Mouse (Mus musculus) stomach, embryonic 16.5 days (tissue): ENCODE measurements around the gene Ubald2. TPM values are rescaled to one million over a fixed set of nuclear protein-coding genes. Genes with fewer than 3 reads are reported as not detected.
"Not testable (repeated sequence)": the region's sequence is repeated elsewhere in the genome, so short reads cannot be mapped to it uniquely, and the experiment has no call there.

Source experiments
- ATAC-seq: fragments of 200-750 bp; cut with Nextera tagmentation; 2 replicates; pipeline ENCODE4 v1.8.0; 2017; ENCODE audit warnings: moderate number of reproducible peaks, moderate TSS enrichment; ENCODE audit not compliant: insufficient read depth, low FRiP score
- H3K27ac ChIP-seq: fragments of 300-500 bp; sonication (generic); 2 replicates; pipeline ENCODE4 v1.5.1; 2014; ENCODE audit warnings: low read length
- H3K27me3 ChIP-seq: fragments of 300-500 bp; sonication (generic); 2 replicates; pipeline ENCODE4 v1.6.1; 2014; ENCODE audit warnings: low read length, control low read depth, mixed read lengths; ENCODE audit not compliant: control insufficient read depth, insufficient read depth
- H3K36me3 ChIP-seq: fragments of 300-500 bp; sonication (generic); 2 replicates; pipeline ENCODE4 v1.6.1; 2014; ENCODE audit warnings: low read length; ENCODE audit not compliant: control insufficient read depth, insufficient read depth
- H3K4me1 ChIP-seq: fragments of 300-500 bp; sonication (generic); 2 replicates; pipeline ENCODE4 v1.6.1; 2014; ENCODE audit warnings: low read length, control low read depth, mixed read lengths; ENCODE audit not compliant: control insufficient read depth, insufficient read depth
- H3K4me2 ChIP-seq: fragments of 300-500 bp; sonication (generic); 2 replicates; pipeline ENCODE4 v1.6.1; 2014; ENCODE audit warnings: low read depth, low read length, mixed read lengths
- H3K4me3 ChIP-seq: fragments of 300-500 bp; sonication (generic); replicated peaks from 2 replicates; pipeline ENCODE4 v1.5.1; 2014; ENCODE audit warnings: mild to moderate bottlenecking, low read length
- H3K9ac ChIP-seq: fragments of 300-500 bp; sonication (generic); 2 replicates; pipeline ENCODE4 v1.6.1; 2014; ENCODE audit warnings: low read length
- H3K9me3 ChIP-seq: fragments of 300-500 bp; sonication (generic); replicated peaks from 2 replicates; pipeline ENCODE4 v1.6.1; 2016; ENCODE audit warnings: low read length, control low read depth; ENCODE audit not compliant: control insufficient read depth
- WGBS: fragments of 180-500 bp; shearing (Covaris S2); extraction: QIAGEN DNeasy Blood & Tissue Kit; methylation state at CpG from one replicate; pipeline ENCODE4 v1.1.7; 2014; 5-methylcytosine and 5-hydroxymethylcytosine counted together
- polyA plus RNA-seq: library from polyadenylated mRNA; unstranded; fragments of >200 nt; fragmentation: Nextera tagmentation; extraction: Ambion mirVana; gene quantifications from 2 replicates; pipeline ENCODE4 v1.2.1, GENCODE M21; 2015

Gene Ubald2
- polyA plus RNA-seq, 1 experiment from 2014 or later = 34.8 TPM

- Histone ChIP-seq H3K4me2 (no peak overlapping the region), H3K9me3 (no peaks in the 10 kb centered on the region), H3K4me1 (peaks cover 11% of the 10 kb centered on the region), H3K9ac (no peak overlapping the region), H3K4me3 (no peak overlapping the region), H3K27me3 (no peaks in the 10 kb centered on the region), H3K27ac (no peak overlapping the region), H3K36me3 (no peaks in the 10 kb centered on the region)
- ATAC-seq = no peak
- WGBS = 71% methylated on average over 6 of the region's 6 CpGs
Observed at GRCm38 (mm10) chr11:116423214-116423613, 10.7 kb upstream of the Ubald2 start.

GRCm38 (mm10) chr11:116423782-116424620 is 9.9 kb upstream of the Ubald2 start:
- peaks cover 6% of the 10 kb centered on the region for H3K4me1 ChIP-seq
- no peak overlapping the region for H3K4me2 ChIP-seq
- WGBS = 70% methylated on average over 10 of the region's 10 CpGs
- H3K36me3 ChIP-seq = no peaks in the 10 kb centered on the region
- no peak for ATAC-seq
- H3K9me3 ChIP-seq = no peaks in the 10 kb centered on the region
- no peak overlapping the region for H3K9ac ChIP-seq
- H3K4me3 ChIP-seq = no peak overlapping the region
- no peaks in the 10 kb centered on the region for H3K27me3 ChIP-seq
- H3K27ac ChIP-seq = peak overlapping the region; percentile 46; the same call in 1 of the 2 replicates

GRCm38 (mm10) chr11:116424621-116425407 is 9.1 kb upstream of the Ubald2 start:
- no peaks in the 10 kb centered on the region for H3K9me3 ChIP-seq
- H3K27me3 ChIP-seq = no peaks in the 10 kb centered on the region
- no peak overlapping the region for H3K4me3 ChIP-seq
- H3K9ac ChIP-seq = no peak overlapping the region
- H3K27ac ChIP-seq = no peak overlapping the region
- H3K4me2 ChIP-seq = no peak overlapping the region
- H3K36me3 ChIP-seq = no peaks in the 10 kb centered on the region
- 49% methylated on average over 8 of the region's 8 CpGs for WGBS
- ATAC-seq = no peak
- peaks cover 11% of the 10 kb centered on the region for H3K4me1 ChIP-seq

- not testable (repeated sequence) for H3K9ac ChIP-seq, H3K27me3 ChIP-seq, H3K27ac ChIP-seq, H3K4me2 ChIP-seq, H3K9me3 ChIP-seq, H3K36me3 ChIP-seq, H3K4me3 ChIP-seq, ATAC-seq
- 77% methylated on average over 11 of the region's 11 CpGs for WGBS
- H3K4me1 ChIP-seq = peaks cover 24% of the 10 kb centered on the region
Observed at GRCm38 (mm10) chr11:116426328-116426727, 7.6 kb upstream of the Ubald2 start.

GRCm38 (mm10) chr11:116426852-116427575 is 6.9 kb upstream of the Ubald2 start:
- no peak for ATAC-seq
- H3K9me3 ChIP-seq = no peaks in the 10 kb centered on the region
- no peaks in the 10 kb centered on the region for H3K27me3 ChIP-seq
- no peak overlapping the region for H3K9ac ChIP-seq
- H3K4me3 ChIP-seq = no peak overlapping the region
- no peaks in the 10 kb centered on the region for H3K36me3 ChIP-seq
- WGBS = 68% methylated on average over 6 of the region's 6 CpGs
- H3K4me2 ChIP-seq = no peak overlapping the region
- H3K27ac ChIP-seq = no peak overlapping the region
- H3K4me1 ChIP-seq = peaks cover 28% of the 10 kb centered on the region

- H3K4me1 ChIP-seq = peaks cover 30% of the 10 kb centered on the region
- peak overlapping the region; percentile 40 for H3K4me2 ChIP-seq
- H3K27me3 ChIP-seq = no peaks in the 10 kb centered on the region
- H3K9me3 ChIP-seq = no peaks in the 10 kb centered on the region
- 31% methylated on average over 13 of the region's 13 CpGs for WGBS
- no peaks in the 10 kb centered on the region for H3K36me3 ChIP-seq
- H3K27ac ChIP-seq = peak overlapping the region; percentile 96
- H3K4me3 ChIP-seq = no peak overlapping the region
- peak; percentile 59 for ATAC-seq
- H3K9ac ChIP-seq = peak overlapping the region; percentile 57
Observed at GRCm38 (mm10) chr11:116428872-116429859, 4.7 kb upstream of the Ubald2 start.

- Histone ChIP-seq H3K27me3 (no peaks in the 10 kb centered on the region), H3K4me3 (no peak overlapping the region), H3K4me2 (no peak overlapping the region), H3K27ac (peak overlapping the region; percentile 96), H3K36me3 (no peaks in the 10 kb centered on the region), H3K9ac (no peak overlapping the region), H3K4me1 (peaks cover 30% of the 10 kb centered on the region), H3K9me3 (no peaks in the 10 kb centered on the region)
- ATAC-seq = no peak
- WGBS = 70% methylated on average over 9 of the region's 9 CpGs
Observed at GRCm38 (mm10) chr11:116429862-116430613, 3.9 kb upstream of the Ubald2 start.
